Mouse (Mus musculus) layer of hippocampus, adult 2 months (tissue): ENCODE measurements at regions not wholly inside any gene's neighbourhood (a gene's known extent, or its start where the extent isn't known, plus 50 kb on each side); places are given as distances from the start of the nearest gene placed in this dataset.

Experiments used
- DNase-seq, 2 experiments: peaks; one replicate each; pipeline ENCODE4 v3.0.0; 2022; ENCODE audit warnings: low spot score in 2 of 2
- H3K27ac ChIP-seq: fragments of 200-600 bp; 2 replicates; pipeline ENCODE4 v1.8.1; 2022
- H3K4me3 ChIP-seq: fragments of 200-600 bp; 2 replicates; pipeline ENCODE4 v1.8.1; 2022; ENCODE audit warnings: mild to moderate bottlenecking
- CTCF ChIP-seq: fragments of 200-600 bp; conservative IDR thresholded peaks from 2 replicates; pipeline ENCODE4 v1.8.1; 2022; ENCODE audit warnings: antibody characterized with exemption, mild to moderate bottlenecking, moderate library complexity

GRCm38 (mm10) chr4:37034200-37034599, 82.7 kb upstream of the Lingo2 start:
- TF ChIP-seq CTCF: no peak
- peak; percentile 2 to 13 for DNase-seq
- H3K4me3 ChIP-seq: peak overlapping the region; percentile 55
- H3K27ac ChIP-seq: peak overlapping the region; percentile 39; the same call in 1 of the 2 replicates
